Mouse (Mus musculus) lung, postnatal 0 days (tissue): ENCODE measurements around the gene Wnt10a.

ENCODE experiments used
- CTCF ChIP-seq: IDR thresholded peaks from 2 replicates; pipeline ENCODE4 v1.5.1; 2016; ENCODE audit warnings: antibody characterized with exemption, mild to moderate bottlenecking
- EP300 ChIP-seq: IDR thresholded peaks from 2 replicates; pipeline ENCODE4 v1.6.1; 2016; ENCODE audit warnings: antibody characterized with exemption, mild to moderate bottlenecking, control low read depth

DNA sequence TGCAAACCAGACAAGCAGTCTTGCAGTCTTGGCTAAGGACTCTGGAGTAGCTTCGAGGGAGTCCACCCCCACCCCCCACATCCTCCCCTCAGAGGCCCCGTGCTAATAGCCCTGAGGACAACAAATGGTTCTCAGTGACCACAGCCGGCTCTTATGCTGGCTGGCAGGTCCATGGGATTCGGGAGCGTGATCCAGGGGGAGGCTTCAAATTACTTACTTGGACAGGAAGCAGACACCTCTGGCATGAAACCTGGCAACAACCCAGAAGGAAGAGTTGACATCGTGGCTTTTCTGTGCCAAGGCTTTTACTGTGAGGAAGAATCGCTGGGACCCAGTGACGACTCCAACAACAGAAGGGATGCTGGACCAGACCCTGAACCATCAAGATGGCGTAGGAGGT lies 55.0 kb downstream of the Wnt10a start:
- TF ChIP-seq CTCF (no peak), EP300 (no peak)
